Mouse (Mus musculus) intestine, embryonic 14.5 days (tissue): Measurements from ENCODE around the gene Mcu. TPM values are rescaled to one million over a fixed set of nuclear protein-coding genes. Genes with fewer than 3 reads are reported as not detected.

Experiments used
- ATAC-seq: fragments of 200-750 bp; cut with Nextera tagmentation; replicated peaks from 2 replicates; pipeline ENCODE4 v1.8.0; 2017; ENCODE audit warnings: low read depth, moderate number of reproducible peaks, moderate TSS enrichment, moderate library complexity; ENCODE audit not compliant: low FRiP score, low TSS enrichment
- DNase-seq: peaks from one replicate; pipeline ENCODE4 v3.0.0-alpha.2; 2018; ENCODE audit warnings: low spot score
- H3K27ac ChIP-seq: fragments of 300-500 bp; sonication (generic); 2 replicates; pipeline ENCODE4 v1.5.1; 2014; ENCODE audit warnings: low read depth, mild to moderate bottlenecking, control low read depth
- H3K27me3 ChIP-seq: fragments of 300-500 bp; sonication (generic); replicated peaks from 2 replicates; pipeline ENCODE4 v1.6.1; 2014; ENCODE audit warnings: low read length, control low read depth; ENCODE audit not compliant: control insufficient read depth, insufficient read depth
- H3K36me3 ChIP-seq: fragments of 300-500 bp; sonication (generic); 2 replicates; pipeline ENCODE4 v1.6.1; 2014; ENCODE audit warnings: low read length, control low read depth; ENCODE audit not compliant: control insufficient read depth, insufficient read depth
- H3K4me1 ChIP-seq: fragments of 300-500 bp; sonication (generic); replicated peaks from 2 replicates; pipeline ENCODE4 v1.6.1; 2014; ENCODE audit warnings: low read length, control low read depth, mixed read lengths; ENCODE audit not compliant: control insufficient read depth, insufficient read depth
- H3K4me2 ChIP-seq: fragments of 300-500 bp; sonication (generic); 2 replicates; pipeline ENCODE4 v1.6.1; 2014; ENCODE audit warnings: low read length
- H3K4me3 ChIP-seq: fragments of 300-500 bp; sonication (generic); 2 replicates; pipeline ENCODE4 v1.5.1; 2014; ENCODE audit warnings: low read depth, low read length, control low read depth, mixed read lengths
- H3K9ac ChIP-seq: fragments of 300-500 bp; sonication (generic); 2 replicates; pipeline ENCODE4 v1.6.1; 2014; ENCODE audit warnings: mild to moderate bottlenecking, low read length
- H3K9me3 ChIP-seq: fragments of 300-500 bp; sonication (generic); 2 replicates; pipeline ENCODE4 v1.6.1; 2016; ENCODE audit warnings: low read length, control low read depth; ENCODE audit not compliant: control insufficient read depth
- WGBS: fragments of 180-500 bp; shearing (Covaris S2); extraction: QIAGEN DNeasy Blood & Tissue Kit; methylation state at CpG from one replicate; pipeline ENCODE4 v1.1.7; 2014; 5-methylcytosine and 5-hydroxymethylcytosine counted together
- polyA plus RNA-seq: library from polyadenylated mRNA; unstranded; fragments of >200 nt; fragmentation: Nextera tagmentation; extraction: Ambion mirVana; gene quantifications from 2 replicates; pipeline ENCODE4 v1.2.1, GENCODE M21; 2014

Mcu gene
- polyA plus RNA-seq, 1 experiment from 2014 or later, result 60.2 TPM

DNA sequence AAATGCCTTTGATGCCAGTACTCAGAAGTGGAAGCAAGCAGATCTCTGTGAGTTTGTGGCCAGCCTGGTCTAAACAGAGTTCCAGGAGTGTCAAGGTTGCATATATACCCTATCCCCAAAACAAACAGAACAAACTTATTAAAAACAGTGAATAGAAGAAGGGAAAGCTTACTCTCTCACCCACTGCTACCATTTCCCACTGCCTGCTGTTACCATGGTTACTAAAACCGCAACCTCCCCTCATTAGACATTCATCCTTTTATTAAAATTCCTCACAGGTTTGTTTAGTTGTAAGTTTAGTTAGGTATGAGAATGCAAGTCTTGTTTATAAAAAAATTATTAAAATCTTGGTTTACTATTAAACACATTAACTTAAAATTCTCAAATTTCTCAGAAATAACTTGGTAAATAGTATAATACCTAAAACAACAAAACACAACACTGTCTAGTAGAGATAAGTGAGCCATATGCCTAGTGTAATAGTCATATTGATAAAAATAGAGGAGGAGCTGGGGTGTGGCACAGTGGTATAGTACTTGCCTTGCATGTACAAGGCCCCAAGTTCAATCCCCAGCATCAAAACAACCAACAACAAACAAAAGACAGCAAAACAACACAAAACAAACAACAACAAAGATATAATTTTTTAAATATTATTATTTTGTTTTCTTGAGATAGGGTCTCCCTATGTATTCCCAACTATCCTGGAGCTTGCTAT, 34.5 kb downstream of the Mcu start:
- H3K4me3 ChIP-seq, result no peak overlapping the region
- no peak overlapping the region for H3K9ac ChIP-seq
- no peaks in the 10 kb centered on the region for H3K27me3 ChIP-seq
- no peak overlapping the region for H3K4me2 ChIP-seq
- peaks cover 19% of the 10 kb centered on the region for H3K4me1 ChIP-seq
- ATAC-seq (no peak), DNase-seq (no peak)
- H3K9me3 ChIP-seq, result no peaks in the 10 kb centered on the region
- H3K27ac ChIP-seq, result no peak overlapping the region
- peaks cover 7% of the 10 kb centered on the region; the same call in 1 of the 2 replicates for H3K36me3 ChIP-seq
- 92% methylated on average over 1 of the region's 1 CpGs for WGBS

- Histone ChIP-seq H3K27ac (no peak overlapping the region), H3K4me2 (no peak overlapping the region), H3K4me1 (peaks cover 30% of the 10 kb centered on the region), H3K4me3 (no peak overlapping the region), H3K9me3 (no peaks in the 10 kb centered on the region), H3K27me3 (no peaks in the 10 kb centered on the region), H3K9ac (no peak overlapping the region), H3K36me3 (peaks cover 7% of the 10 kb centered on the region; the same call in 1 of the 2 replicates)
- WGBS, result 90% methylated on average over 3 of the region's 3 CpGs
- DNase-seq, result no peak
- ATAC-seq, result no peak
These were observed 35.8 kb downstream of the Mcu start for GRCm38 (mm10) chr10:59580593-59581149.

DNA sequence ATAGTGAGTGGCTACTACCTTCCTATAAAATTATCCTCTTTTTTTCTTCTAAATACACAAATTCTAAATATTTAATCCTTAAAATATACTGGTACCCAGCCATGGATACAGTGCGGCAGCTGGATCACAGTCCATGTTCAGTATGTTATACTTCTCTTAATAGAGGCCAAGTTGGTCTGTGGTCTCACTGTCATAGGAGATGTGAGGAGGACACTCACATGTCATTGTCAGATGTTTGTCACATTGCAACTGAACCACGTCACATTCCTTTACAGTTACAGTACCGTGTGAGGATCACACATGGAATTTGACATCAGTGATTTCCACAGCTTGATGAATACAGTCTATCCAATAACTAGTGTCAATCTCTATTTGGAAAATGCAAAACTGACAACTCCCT, 36.8 kb downstream of the Mcu start:
- Histone ChIP-seq H3K4me1 (peaks cover 30% of the 10 kb centered on the region), H3K9ac (no peak overlapping the region), H3K36me3 (peaks cover 7% of the 10 kb centered on the region; the same call in 1 of the 2 replicates), H3K27ac (no peak overlapping the region), H3K4me2 (no peak overlapping the region), H3K4me3 (no peak overlapping the region), H3K27me3 (no peaks in the 10 kb centered on the region), H3K9me3 (no peaks in the 10 kb centered on the region)
- DNase-seq, result no peak
- WGBS, result 84% methylated on average over 3 of the region's 3 CpGs
- ATAC-seq, result no peak

- Histone ChIP-seq H3K27me3 (no peaks in the 10 kb centered on the region), H3K4me3 (no peak overlapping the region), H3K4me1 (peaks cover 30% of the 10 kb centered on the region), H3K4me2 (peak overlapping the region; percentile 39), H3K36me3 (peaks cover 4% of the 10 kb centered on the region; the same call in 1 of the 2 replicates), H3K9ac (no peak overlapping the region), H3K27ac (peak overlapping the region; percentile 80), H3K9me3 (peaks cover 10% of the 10 kb centered on the region; the same call in 1 of the 2 replicates)
- 31% methylated on average over 12 of the region's 12 CpGs for WGBS
- DNase-seq, result peak; percentile 76
- ATAC-seq, result peak; percentile 87
These were observed 38.4 kb downstream of the Mcu start for GRCm38 (mm10) chr10:59577871-59578801.

- Histone ChIP-seq H3K27ac (peak overlapping the region; percentile 80), H3K4me1 (peaks cover 40% of the 10 kb centered on the region), H3K4me3 (no peak overlapping the region), H3K9ac (no peak overlapping the region), H3K27me3 (no peaks in the 10 kb centered on the region), H3K9me3 (peaks cover 13% of the 10 kb centered on the region; the same call in 1 of the 2 replicates), H3K36me3 (no peaks in the 10 kb centered on the region), H3K4me2 (0 out of 2 replicates have a peak overlapping the region, but pooled peaks have one; percentile 6)
- DNase-seq (no peak), ATAC-seq (no peak)
- WGBS, result 35% methylated on average over 5 of the region's 5 CpGs
These were observed 40.2 kb downstream of the Mcu start for GRCm38 (mm10) chr10:59576305-59576704.

- DNase-seq (no peak), ATAC-seq (no peak)
- 58% methylated on average over 5 of the region's 5 CpGs for WGBS
These were observed 44.5 kb downstream of the Mcu start for GRCm38 (mm10) chr10:59571964-59572363.

GRCm38 (mm10) chr10:59571273-59571672, 45.2 kb downstream of the Mcu start:
- Histone ChIP-seq H3K4me1 (peaks cover 36% of the 10 kb centered on the region), H3K27me3 (no peaks in the 10 kb centered on the region), H3K36me3 (no peaks in the 10 kb centered on the region), H3K4me3 (no peak overlapping the region), H3K27ac (no peak overlapping the region; the same call in 1 of the 2 replicates), H3K4me2 (no peak overlapping the region), H3K9ac (no peak overlapping the region), H3K9me3 (peaks cover 13% of the 10 kb centered on the region; the same call in 1 of the 2 replicates)
- 81% methylated on average over 4 of the region's 4 CpGs for WGBS
- ATAC-seq, result no peak
- DNase-seq, result no peak

More at GRCm38 (mm10) chr10:59571964-59572363, 44.5 kb downstream of the Mcu start:
- no peak overlapping the region; the same call in 1 of the 2 replicates for H3K27ac ChIP-seq
- H3K36me3 ChIP-seq, result no peaks in the 10 kb centered on the region
- no peaks in the 10 kb centered on the region for H3K27me3 ChIP-seq
- H3K9ac ChIP-seq, result no peak overlapping the region
- H3K4me2 ChIP-seq, result no peak overlapping the region
- H3K4me1 ChIP-seq, result peaks cover 39% of the 10 kb centered on the region
- H3K4me3 ChIP-seq, result no peak overlapping the region
- H3K9me3 ChIP-seq, result peaks cover 13% of the 10 kb centered on the region; the same call in 1 of the 2 replicates

DNA sequence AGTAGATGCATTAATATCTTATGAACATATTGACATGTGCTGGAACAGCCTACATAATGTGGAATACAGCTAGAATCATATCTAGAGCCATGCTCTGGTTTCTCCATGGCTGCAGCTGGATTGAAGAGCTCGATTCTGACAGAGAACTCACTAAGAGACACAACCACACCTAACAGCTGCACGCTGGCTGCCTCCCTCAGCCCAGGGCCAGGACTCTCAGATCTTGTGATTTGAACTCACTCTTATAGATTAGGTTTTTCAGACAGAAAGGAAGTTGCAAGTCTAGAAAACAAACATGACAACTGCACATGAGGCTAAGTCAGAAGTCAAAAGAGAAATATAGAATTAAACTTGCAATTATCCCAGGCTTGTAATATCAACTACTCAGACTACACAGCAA, 45.7 kb downstream of the Mcu start:
- Histone ChIP-seq H3K9me3 (peaks cover 13% of the 10 kb centered on the region; the same call in 1 of the 2 replicates), H3K4me1 (peaks cover 35% of the 10 kb centered on the region), H3K36me3 (no peaks in the 10 kb centered on the region), H3K4me3 (no peak overlapping the region), H3K27ac (no peak overlapping the region; the same call in 1 of the 2 replicates), H3K9ac (no peak overlapping the region), H3K27me3 (no peaks in the 10 kb centered on the region), H3K4me2 (no peak overlapping the region)
- WGBS, result 56% methylated on average over 2 of the region's 2 CpGs
- ATAC-seq, result no peak
- DNase-seq, result no peak
